Mouse (Mus musculus) thymus, adult 2 months (tissue): Measurements from ENCODE around the gene Btg1. TPM values are rescaled to one million over a fixed set of nuclear protein-coding genes. Genes with fewer than 3 reads are reported as not detected.

ENCODE experiments used
- DNase-seq: peaks from one replicate; pipeline ENCODE4 v3.0.0; 2021
- H3K27ac ChIP-seq: fragments of 200-500 bp; 2 replicates; pipeline ENCODE4 v1.5.1; 2012; ENCODE audit warnings: low read length, control low read depth; ENCODE audit not compliant: control insufficient read depth, insufficient read depth
- H3K27me3 ChIP-seq: fragments of 200-500 bp; 2 replicates; pipeline ENCODE4 v1.6.1; 2012; ENCODE audit warnings: mild to moderate bottlenecking, low read length, moderate library complexity, mixed read lengths; ENCODE audit not compliant: control insufficient read depth, insufficient read depth
- H3K36me3 ChIP-seq: fragments of 200-500 bp; 2 replicates; pipeline ENCODE4 v1.6.1; 2012; ENCODE audit warnings: mild to moderate bottlenecking, low read length, moderate library complexity; ENCODE audit not compliant: control insufficient read depth, insufficient read depth
- H3K4me1 ChIP-seq: fragments of 200-500 bp; replicated peaks from 2 replicates; pipeline ENCODE4 v1.6.1; 2012; ENCODE audit warnings: low read length; ENCODE audit not compliant: control insufficient read depth, insufficient read depth
- H3K4me3 ChIP-seq: fragments of 200-500 bp; 2 replicates; pipeline ENCODE4 v1.5.1; 2012; ENCODE audit warnings: mild to moderate bottlenecking, low read length, control low read depth, moderate library complexity; ENCODE audit not compliant: control insufficient read depth, insufficient read depth
- CTCF ChIP-seq: fragments of 200-500 bp; IDR thresholded peaks from 2 replicates; pipeline ENCODE4 v1.5.1; 2012; ENCODE audit warnings: mild to moderate bottlenecking, control low read depth, low read length, moderate library complexity, borderline replicate concordance; ENCODE audit not compliant: control insufficient read depth, poor library complexity, insufficient read depth; ENCODE audit errors: extremely low read depth
- POLR2A ChIP-seq: fragments of 200-500 bp; IDR thresholded peaks from 2 replicates; pipeline ENCODE4 v1.6.1; 2012; ENCODE audit warnings: mild to moderate bottlenecking, low read length, control low read depth, moderate library complexity; ENCODE audit not compliant: control insufficient read depth, poor library complexity, insufficient read depth; ENCODE audit errors: extremely low read depth
- WGBS: fragments of 180-500 bp; shearing (Covaris S2); methylation state at CpG from one replicate; pipeline ENCODE4 v1.1.7; 2018; 5-methylcytosine and 5-hydroxymethylcytosine counted together
- polyA plus RNA-seq: library from polyadenylated mRNA; depleted of rRNA; stranded (reverse); fragments of >200 nt; gene quantifications from 2 replicates; pipeline ENCODE4 v1.2.3, GENCODE M21; 2012

Btg1 gene
- polyA plus RNA-seq, 1 experiment, result 78.1 TPM

DNA sequence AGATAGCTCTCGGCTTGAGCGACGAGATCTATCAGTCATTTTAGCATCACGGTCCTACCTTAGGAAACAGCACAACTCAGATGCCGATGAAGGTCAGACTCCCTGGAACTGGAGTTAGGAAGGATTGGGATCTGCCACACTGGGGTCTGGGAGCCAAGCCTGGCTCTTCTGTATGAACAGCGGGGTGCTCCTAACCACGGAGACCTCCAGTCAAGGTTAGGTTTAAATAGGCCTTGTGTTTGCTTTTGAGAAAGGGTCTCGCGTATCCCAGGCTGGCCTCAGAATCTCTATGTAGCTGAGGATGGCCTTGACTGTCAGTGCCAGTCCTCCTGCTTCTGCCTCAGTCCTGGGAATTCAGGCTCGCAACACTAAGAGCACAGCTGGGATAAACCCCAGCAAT is 10.5 kb downstream of the Btg1 start:
- Histone ChIP-seq H3K4me3 (no peak overlapping the region), H3K27me3 (no peaks in the 10 kb centered on the region), H3K4me1 (peaks cover 15% of the 10 kb centered on the region), H3K36me3 (peaks cover 29% of the 10 kb centered on the region), H3K27ac (no peak overlapping the region)
- WGBS, result 98% methylated on average over 10 of the region's 10 CpGs
- TF ChIP-seq POLR2A, result no peak
- TF ChIP-seq CTCF, result no peak
- DNase-seq, result no peak

DNA sequence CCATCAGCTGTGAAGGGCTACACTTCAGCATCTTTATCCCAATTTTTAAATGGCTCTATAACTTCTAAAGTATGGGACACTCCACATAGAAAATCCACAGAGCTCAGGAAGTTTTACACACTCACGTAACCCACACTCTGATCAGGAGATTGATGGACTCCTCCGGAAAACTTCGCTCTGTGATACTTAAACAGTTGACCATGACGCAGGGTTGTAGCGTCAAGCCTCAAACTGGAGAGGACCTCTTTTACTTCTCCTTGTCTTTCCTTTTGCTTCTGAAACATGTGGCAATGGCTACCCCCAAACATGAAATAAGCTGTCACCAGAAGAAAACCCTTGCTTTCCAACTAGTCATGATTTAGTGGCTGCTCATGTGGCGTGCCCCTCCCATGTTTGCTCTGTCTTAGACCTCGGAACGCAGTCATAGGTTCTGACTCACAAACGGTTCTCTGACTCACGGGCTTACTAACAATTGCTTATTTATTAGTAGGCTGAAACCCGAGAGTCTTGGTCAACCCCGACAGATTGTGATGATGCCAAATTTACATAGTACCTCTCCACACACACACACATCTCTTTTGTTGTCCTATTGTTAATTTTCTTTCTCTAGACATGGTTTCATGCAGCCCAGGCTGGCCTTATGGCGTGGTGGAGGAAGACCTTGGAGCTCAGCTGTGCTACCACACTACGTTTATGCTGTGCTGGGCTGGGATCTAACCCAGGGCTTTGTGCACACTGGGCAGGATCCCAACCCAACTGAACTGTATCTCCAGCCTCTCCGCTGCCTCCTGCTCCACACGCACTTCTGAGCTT is 11.5 kb downstream of the Btg1 start:
- Histone ChIP-seq H3K4me3 (no peak overlapping the region), H3K36me3 (peaks cover 19% of the 10 kb centered on the region), H3K27ac (no peak overlapping the region), H3K4me1 (peaks cover 24% of the 10 kb centered on the region), H3K27me3 (no peaks in the 10 kb centered on the region)
- WGBS, result 93% methylated on average over 16 of the region's 16 CpGs
- no peak for TF ChIP-seq CTCF
- no peak for TF ChIP-seq POLR2A
- no peak for DNase-seq

DNA sequence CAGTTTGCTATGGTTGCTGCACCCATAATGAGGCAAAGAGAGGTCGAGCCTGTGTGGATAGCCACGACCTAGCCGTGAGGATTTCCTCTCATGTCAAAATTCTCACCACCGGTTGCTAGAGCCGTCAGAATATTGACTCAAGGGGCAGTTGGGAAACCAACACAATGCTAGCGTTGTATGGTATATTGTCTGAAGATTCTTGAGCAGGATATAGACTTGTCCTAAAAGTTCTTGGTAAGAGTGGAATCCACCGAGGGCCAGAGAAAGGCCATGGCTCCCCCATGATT is 12.1 kb downstream of the Btg1 start:
- Histone ChIP-seq H3K27me3 (no peaks in the 10 kb centered on the region), H3K27ac (no peak overlapping the region), H3K4me1 (peaks cover 26% of the 10 kb centered on the region), H3K36me3 (peaks cover 13% of the 10 kb centered on the region), H3K4me3 (no peak overlapping the region)
- no peak for TF ChIP-seq POLR2A
- no peak for TF ChIP-seq CTCF
- DNase-seq, result no peak
- WGBS, result 80% methylated on average over 7 of the region's 7 CpGs

DNA sequence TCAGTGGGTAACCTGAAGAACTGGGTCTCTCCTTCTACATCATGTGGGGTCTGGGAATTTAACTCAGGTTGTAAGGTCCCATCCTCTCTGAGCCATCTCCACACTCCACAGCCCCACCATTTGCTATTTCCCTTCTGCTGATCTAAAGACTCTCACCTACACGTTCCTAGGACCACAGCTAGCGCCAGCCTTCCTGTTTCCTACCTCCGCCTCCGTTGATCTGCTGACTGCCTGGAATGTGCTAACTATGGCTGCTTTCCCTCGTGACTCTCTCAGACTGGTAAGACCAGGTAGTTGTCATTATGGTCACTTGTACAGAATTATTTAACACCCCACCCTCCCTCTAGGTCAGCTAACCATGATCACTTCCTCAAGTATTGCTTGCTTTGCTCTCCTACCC is 13.3 kb downstream of the Btg1 start:
- peaks cover 34% of the 10 kb centered on the region for H3K4me1 ChIP-seq
- H3K27me3 ChIP-seq, result no peaks in the 10 kb centered on the region
- peaks cover 13% of the 10 kb centered on the region for H3K36me3 ChIP-seq
- TF ChIP-seq POLR2A (no peak), CTCF (no peak)
- WGBS, result 81% methylated on average over 5 of the region's 5 CpGs
- H3K4me3 ChIP-seq, result no peak overlapping the region
- DNase-seq, result no peak
- H3K27ac ChIP-seq, result no peak overlapping the region

DNA sequence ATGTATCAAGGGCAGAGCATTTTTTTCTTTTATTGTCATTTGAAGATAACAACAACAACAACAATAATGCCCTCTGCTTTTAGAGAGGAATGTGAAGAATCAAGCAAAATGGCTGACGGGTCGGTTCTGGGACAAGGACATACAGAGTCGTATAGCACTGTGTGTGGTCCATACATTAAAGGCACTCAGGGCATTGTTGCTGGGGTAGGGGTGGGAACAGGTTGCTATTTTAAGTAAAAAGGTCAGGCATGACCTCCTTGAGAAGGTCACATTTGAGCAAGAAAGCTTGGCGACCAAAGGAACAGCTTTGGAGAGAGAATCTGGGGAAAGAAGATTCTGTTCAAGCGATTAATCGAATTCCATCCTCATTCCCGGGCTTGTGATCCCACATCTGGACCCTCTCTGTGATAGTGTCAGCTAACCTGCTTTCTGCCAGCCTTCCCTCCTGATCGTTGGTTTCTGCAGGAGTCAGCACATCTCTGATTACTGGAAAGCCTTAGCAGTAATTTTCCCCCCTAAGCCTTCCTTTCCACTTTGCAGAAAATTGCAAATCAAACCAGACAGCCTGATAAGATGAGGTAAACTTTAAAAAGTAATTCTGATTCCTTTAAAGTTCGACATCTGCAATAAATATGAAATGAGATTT is 14.4 kb downstream of the Btg1 start:
- no peak for DNase-seq
- H3K4me1 ChIP-seq, result peaks cover 34% of the 10 kb centered on the region
- H3K27ac ChIP-seq, result no peak overlapping the region
- no peak overlapping the region for H3K4me3 ChIP-seq
- TF ChIP-seq CTCF, result no peak
- no peaks in the 10 kb centered on the region for H3K27me3 ChIP-seq
- peaks cover 13% of the 10 kb centered on the region; the same call in 1 of the 2 replicates for H3K36me3 ChIP-seq
- WGBS, result 95% methylated on average over 9 of the region's 9 CpGs

DNA sequence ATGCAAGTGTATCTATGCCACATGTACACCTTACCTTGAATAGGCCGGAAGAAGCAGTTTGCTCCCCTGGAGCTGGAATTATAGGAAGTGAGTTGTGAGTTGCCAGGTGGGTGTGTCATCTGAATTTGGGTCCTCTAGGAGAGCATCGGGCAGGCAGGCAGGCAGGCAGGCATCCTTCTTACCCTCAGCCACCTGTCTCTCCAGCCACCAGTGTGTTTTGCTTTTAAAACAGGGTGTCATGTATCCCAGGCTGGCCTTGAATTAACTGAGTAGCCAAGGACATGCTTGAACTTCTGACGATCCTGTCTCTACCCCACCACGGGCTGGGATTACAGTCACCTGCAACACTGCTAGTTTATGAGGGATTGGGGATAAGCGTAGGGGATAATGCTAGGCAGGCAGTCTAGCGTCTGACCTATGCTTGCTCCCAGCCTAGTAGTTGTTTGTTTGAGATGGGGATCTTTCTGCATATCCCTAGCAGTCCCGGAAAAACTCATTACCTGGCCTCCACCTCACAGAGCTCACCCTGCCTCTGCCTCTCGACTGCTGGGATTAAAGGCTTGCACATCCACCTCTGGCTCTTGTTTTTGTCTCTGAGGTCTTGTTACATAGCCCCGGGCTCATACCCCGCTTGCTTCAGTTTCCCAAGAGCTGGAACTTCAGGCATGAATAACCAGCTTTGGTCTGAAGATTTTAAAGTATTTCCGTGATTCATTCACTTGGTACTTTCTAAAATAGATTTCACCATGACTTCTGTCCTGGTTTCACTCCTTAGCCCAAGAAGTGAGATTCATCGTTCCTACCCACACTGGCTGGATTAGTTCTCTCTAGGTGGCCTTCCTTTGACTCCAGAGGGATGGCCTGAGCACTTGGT is 15.7 kb downstream of the Btg1 start:
- DNase-seq, result no peak
- TF ChIP-seq POLR2A, result no peak
- no peak for TF ChIP-seq CTCF
- peaks cover 9% of the 10 kb centered on the region; the same call in 1 of the 2 replicates for H3K36me3 ChIP-seq
- no peak overlapping the region for H3K4me3 ChIP-seq
- peaks cover 31% of the 10 kb centered on the region for H3K4me1 ChIP-seq
- 90% methylated on average over 12 of the region's 12 CpGs for WGBS
- H3K27me3 ChIP-seq, result no peaks in the 10 kb centered on the region
- no peak overlapping the region for H3K27ac ChIP-seq
